Mouse (Mus musculus) cerebral cortex, adult 2 months (tissue): ENCODE measurements around the gene Hprt.

Experiments
- whole genome bisulfite sequencing: fragments of 180-500 bp; shearing (Covaris S2); methylation state at CpG from one replicate; pipeline ENCODE4 v1.1.7; 2018; 5-methylcytosine and 5-hydroxymethylcytosine counted together

Hprt gene

DNA sequence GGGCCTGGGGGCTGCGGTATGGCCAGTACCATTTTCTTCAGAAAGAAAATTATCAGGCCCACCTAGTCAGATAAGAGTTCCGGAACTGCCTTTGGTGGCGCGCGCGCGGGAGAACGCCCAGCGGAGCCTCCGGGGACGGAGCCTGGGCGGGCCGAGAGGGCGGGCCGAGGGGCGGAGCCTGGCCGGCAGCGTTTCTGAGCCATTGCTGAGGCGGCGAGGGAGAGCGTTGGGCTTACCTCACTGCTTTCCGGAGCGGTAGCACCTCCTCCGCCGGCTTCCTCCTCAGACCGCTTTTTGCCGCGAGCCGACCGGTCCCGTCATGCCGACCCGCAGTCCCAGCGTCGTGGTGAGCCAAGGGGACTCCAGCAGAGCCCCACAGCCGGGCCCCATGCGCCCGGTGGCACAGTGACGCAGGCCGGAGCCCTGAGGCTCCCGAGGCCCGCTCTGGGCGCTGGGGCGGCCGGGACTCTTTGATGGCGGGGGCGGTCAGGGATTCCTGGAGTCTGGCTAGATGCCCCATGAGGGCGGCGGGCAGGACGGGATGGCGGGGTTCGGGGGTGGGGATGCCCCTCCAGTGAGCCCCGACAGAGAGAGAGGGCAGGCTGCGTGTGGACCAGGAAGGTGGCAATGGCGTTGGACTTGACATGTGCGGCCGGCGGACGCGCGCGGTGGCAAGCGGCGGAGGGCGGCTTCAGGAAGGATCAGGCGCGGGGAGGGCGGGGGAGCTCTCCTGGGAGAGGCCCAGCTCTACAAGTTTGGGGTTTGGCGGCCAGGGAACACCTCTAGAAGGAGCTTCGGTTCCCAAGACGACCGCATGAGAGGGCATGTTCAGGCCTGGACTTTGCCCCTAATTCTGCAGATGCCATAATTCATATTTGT lies at the start of gene Hprt:
TSS of gene Hprt (plus strand) at position 233 of the 879 bp plus-strand sequence.
- 5% methylated on average over 46 of the region's 72 CpGs for WGBS

DNA sequence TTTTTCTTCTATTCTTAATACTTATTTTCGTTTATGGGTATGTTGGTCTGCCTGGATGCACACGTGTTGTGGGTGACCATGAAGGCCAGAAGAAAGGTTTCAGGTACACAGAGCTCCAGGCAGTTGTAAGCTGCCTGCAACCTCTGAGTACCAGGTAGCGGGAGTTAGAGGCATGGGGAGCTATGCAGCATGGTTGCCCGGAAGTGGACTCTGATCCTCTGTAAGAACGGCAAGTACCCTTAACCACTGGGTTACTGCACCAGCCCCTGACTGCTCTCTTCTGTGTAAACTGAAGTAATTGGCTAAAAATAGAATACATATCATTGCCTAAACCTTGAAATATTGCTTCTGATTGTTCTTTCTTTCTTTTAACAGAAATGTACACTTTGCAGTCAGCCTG lies 42.4 kb upstream of the Hprt start:
- 88% methylated on average over 5 of the region's 5 CpGs for WGBS

DNA sequence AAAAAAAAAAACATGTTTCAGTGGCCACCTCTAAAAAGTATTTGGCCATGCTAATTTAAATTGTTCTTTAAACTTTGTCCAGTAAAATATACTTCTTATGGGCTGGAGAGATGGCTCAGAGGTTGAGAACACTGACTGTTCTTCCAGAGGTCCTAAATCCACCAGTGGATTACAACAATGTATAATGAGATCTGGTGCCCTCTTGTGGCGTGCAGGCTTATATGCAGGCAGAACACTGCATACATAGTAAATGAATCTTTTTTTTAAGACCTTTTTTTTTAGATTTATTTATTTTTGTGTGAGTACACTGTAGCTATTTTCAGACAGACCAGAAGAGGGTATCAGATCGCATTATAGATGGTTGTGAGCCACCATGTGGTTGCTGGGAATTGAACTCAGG lies 38.2 kb upstream of the Hprt start:
- WGBS = 40% methylated on average over 2 of the region's 2 CpGs

DNA sequence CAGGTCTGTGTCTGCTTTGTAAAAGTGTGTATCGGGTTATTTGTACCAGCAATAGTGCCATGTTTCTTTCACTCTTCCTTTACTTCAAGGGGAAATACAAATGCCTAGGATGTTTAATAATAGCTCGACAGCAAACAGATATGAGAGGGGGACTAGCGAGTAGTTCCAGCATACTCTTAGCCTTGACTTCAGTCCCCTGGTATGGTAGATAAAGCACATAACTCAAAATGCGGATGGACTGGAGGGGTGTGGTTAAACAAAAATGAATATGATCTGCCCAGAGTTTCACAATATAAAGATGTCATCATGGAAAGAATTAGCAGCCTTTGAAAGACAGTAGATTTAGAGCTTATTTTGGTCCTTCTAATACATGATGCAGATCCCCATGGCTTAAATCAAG lies 31.0 kb upstream of the Hprt start:
- 91% methylated on average over 4 of the region's 4 CpGs for WGBS

DNA sequence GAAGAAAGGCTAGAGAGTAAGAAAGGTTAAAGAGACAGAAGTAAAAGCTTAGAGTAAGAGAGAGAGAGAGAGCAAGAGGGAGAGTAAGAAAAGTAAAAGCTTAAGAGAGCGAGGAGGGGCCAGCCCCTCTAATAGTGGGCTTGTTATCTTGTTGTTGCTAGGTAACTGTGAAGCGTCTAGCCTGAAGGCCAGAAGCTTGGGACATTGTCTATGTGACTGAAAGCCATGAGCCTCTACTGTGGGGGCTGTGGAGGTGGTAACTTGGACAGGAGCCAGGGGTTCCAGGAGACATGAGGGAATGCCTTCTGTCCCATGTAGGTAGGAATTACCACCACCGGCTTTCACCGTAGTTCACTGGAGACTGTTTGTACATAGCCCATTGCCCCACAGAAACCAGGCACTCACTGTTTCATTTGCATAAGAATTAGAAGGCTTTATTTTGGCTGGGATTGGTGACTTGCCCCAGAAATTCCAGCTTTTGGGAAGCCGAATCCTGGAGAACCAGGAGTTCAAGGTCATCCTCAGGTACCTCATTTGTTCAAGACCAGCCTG lies 26.3 kb upstream of the Hprt start:
- 56% methylated on average over 5 of the region's 5 CpGs for WGBS

DNA sequence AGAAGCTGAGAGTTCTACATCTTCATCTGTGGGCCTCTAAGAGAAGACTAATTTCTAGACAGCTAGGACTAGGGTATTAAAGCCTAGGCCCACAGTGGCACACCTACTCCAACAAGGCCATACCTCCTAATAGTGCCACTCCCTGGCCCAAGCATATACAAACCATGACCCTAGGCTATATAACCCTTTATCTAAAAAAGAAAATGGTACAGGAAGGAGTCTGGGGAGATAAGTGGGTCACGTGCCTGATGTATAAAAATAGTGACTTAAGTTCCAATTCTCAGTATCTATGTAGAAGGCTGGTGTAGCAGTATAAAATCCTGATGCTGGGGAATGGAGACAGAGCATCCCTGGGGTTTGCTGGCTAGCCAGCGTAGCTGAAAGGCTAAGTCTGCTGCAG lies 22.8 kb upstream of the Hprt start:
- WGBS = 87% methylated on average over 2 of the region's 2 CpGs

DNA sequence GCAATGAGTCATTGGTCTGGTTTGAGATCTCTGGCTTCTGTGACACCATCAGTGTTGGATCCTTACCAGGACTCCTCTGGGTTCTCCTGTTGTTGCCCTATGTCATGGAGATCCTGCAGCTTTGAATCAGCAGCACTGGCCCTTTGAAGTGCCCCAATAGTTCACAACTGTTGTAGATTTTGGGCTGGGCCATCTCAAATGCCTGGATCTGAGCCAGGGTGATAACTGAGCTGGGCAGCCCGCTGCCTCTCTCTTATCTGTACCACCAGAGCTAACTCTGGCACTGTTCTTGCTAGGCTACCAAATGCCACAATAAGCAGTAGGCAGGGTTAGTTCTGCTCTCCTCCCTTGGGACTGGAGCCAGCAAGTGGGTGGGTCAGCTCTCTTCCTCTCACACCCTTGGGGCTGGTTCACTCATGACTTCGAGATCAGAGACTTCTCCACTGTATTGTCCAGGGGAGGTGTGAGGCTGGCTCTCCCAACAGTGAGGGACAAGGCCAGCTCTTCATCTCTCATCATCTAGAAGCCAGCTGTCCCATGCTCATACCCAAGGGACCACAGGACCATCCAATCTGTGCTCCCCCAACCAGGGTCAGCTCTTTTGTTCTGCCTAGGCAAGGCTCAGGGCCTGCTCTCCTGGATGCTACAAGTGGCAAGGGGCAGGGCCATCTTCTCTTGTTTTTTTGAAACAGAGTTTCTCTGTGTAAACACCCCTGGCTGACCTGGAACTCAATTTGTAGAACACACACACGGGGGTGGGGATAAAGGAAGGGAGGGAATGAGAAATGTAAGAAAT lies 16.5 kb upstream of the Hprt start:
- 53% methylated on average over 3 of the region's 3 CpGs for WGBS

DNA sequence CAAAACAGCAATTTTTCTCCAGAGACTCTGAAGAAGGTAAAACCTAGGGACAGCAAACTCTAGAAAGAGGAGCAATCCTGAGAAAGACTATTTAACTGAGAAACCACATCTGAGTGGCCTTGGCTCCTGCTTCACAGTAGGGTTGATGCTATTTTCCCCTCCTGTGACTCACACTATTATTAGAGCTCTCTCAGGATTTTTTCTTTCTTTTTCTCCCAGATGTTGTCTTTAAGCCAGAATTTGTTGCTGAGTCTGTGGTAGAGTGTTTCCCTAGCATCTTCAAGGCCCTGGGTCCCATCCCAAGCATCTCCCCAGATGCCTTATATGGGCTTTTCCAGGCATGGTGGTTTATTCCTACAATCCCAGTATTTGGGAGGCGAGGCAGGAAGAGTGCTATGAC lies 15.8 kb upstream of the Hprt start:
- 95% methylated on average over 1 of the region's 1 CpGs for WGBS

DNA sequence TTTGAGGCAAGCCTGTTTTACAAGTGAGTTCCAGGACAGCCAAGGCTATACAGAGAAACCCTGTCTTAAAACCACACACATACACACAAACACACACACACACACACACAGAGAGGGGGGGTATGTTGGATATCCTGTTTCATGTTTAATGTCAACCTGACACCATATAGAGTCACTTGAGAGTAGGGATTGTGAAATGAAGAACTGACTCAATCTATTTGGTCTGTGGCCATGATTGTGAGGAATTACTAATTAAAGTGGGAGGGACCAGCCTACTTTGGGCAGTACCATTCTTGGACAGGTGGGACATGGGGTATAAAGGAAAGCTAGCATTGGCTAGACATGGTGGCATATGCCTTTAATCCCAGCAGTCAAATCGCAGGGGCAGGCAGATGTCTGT lies 15.3 kb upstream of the Hprt start:
- WGBS = 89% methylated on average over 1 of the region's 1 CpGs

DNA sequence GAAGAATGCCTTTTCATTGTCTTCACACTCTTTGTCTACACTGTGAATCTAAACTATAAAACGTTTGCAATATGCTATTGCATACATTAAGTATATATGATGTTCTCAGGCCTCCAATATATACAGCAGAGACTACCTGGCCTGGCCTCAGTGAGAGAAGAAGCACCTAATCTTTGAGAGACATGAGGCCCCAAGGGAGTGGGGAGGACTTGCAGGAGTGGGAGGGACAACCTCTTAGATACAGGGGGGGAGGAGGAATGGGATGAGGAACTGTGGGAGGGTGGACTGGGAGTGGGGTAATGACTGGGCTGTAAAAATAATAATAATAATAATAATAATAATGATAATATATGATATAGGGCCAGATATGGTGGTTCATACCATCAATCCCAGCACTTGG lies 9.4 kb upstream of the Hprt start:
- WGBS = 54% methylated on average over 1 of the region's 1 CpGs

DNA sequence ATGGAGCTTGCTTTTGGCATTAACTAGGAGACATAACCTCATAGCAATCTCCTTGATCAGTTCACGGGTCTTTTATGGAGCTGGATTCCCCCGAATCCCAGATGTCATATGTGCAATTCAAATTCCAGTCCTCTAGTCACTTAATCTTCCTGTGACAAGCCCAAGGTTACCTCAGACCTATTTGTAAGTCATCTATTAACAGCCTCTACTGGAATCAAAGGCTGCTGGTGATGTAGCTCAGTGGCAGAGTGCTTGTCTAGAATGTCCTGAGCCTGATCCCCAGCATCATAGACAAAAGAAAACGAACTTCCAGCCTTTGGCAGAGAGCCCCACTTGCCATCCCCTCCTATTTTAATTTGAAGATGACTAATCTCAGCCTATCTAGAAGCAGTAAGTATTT lies 6.6 kb upstream of the Hprt start:
- 82% methylated on average over 3 of the region's 3 CpGs for WGBS

DNA sequence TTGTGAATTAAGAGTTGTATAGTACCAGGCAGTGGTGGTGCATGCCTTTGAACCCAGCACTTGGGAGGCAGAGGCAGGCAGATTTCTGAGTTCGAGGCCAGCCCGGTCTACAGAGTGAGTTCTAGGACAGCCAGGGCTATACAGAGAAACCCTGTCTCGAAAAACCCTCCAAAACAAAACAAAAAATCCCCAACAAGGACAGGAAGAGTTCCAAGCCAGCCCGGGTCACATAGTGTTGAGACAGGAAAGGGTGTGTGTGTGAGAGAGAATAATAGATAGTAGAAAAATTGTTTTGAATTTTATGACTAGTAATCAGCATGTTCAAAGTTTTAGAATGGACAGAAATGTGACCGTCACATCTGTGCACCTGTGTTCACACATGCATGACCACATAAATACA lies 6.8 kb downstream of the Hprt start:
- 78% methylated on average over 5 of the region's 5 CpGs for WGBS

DNA sequence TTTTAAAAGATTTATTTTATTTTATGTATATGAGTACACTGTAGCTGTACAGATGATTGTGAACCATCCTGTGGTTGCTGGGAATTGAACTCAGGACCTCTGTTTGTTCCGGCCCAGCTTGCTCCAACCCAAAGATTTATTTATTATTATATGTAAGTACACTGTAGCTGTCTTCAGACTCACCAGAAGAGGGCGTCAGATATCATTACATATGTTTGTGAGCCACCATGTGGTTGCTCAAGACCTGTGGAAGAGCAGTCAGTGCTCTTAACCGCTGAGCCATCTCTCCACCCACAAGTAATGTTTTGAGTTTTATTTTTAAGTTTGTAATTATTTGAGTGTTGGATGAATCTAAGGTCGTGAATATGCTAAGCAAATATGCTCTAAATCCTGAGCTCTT lies 16.9 kb downstream of the Hprt start:
- WGBS = 46% methylated on average over 4 of the region's 4 CpGs

DNA sequence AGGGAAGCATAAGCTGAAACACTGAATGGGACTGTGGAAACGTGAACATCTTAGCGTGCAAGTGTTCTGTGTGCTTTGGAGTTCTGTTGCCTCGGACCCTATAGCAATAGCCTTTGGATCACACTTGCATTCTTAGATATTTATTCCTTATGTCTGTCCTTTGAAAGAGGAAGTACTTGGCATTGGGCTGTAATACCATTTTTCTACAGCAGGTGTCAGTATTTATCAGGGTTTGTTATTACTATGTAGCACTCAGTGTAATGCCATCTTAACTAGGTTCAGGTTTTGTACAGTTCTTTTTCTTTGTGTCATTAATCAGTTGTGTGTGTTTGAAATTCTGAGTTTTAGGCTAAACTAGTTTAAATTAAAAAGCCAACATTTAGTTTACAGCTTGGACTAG lies 18.1 kb downstream of the Hprt start:
- 55% methylated on average over 3 of the region's 3 CpGs for WGBS

DNA sequence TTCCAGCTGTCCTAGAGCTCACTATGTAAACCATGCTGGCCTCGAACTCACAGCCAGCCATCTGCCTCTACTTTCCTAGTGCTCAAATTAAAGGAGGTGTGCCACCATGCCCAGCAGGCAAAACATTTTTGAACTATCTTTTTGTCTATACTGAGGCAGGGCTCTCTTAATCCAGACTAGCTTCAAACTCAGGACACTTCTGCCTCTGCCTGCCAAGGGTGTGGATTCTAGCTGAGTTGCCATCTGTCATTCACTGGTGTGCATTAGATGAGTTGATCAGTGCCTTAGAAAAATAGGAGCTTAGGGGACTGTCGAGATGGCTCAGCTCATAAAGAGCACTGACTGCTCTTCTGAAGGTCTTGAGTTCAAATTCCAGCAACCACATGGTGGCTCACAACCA lies 35.1 kb downstream of the Hprt start:
- 77% methylated on average over 2 of the region's 2 CpGs for WGBS

DNA sequence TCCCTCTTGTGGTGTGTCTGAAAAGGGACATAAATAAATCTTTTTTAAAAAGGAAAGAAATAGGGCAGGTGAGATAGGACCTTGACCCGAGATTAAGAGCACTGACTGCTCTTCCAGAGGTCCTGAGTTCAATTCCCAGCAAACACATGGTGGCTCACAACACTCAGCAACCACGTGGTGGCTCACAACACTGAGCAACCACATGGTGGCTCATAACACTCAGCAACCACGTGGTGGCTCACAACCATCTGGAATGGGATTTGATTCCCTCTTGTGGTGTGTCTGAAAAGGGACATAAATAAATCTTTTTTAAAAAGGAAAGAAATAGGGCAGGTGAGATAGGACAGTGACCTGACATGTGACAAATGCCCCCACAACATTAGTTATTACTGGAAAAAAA lies 36.3 kb downstream of the Hprt start:
- 20% methylated on average over 3 of the region's 3 CpGs for WGBS

DNA sequence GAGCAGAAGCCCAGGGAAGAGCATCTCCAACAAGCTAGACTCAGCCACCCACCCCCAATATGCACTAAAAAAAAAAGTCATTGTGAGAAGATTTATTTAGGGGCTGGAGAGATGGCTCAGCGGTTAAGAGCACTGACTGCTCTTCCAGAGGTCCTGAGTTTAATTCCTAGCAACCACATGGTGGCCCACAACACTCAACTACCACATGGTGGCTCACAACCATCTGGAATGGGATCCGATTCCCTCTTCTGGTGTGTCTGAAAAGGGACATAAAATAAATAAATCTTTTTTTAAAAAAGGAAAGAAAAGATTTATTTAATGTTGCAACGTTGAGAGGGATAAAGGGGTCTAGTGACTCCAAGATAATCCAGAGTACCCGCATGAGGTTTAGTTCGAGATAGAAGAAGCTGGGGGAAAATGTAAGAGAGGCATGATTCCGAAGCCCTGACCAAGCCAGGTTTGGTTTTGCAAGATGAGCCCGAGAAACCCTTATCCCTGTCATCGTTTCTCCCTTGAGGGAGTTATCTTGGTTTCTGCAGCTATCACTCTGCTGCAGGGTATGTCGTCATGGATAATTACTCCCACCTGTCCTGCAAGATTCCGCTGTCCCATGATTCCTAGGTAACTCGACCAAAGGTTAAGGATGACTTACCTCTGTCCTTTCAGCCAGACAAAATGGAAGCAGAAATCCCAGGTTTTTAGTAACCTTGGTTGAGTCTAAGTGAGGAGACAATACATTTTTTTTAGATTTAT lies 37.7 kb downstream of the Hprt start:
- 61% methylated on average over 11 of the region's 11 CpGs for WGBS

DNA sequence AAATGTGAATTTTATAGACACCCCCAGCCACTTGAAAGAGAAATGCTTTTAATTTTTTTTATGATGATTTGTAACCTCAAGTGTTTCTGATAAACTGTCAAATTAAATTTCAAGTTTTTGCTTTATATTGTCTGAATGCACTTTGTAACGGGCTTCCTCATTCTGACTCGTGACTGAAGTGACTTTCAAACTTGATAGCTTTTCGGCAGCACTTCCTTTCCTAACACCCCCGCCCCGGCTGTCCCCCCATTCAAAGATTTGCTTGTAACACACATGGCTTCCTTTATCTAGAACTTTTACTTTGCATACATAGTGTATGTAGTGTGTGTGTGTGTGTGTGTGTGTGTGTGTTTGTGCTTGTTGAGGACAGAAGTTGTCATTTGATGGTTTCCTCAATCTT lies 41.6 kb downstream of the Hprt start:
- WGBS = 70% methylated on average over 5 of the region's 5 CpGs

DNA sequence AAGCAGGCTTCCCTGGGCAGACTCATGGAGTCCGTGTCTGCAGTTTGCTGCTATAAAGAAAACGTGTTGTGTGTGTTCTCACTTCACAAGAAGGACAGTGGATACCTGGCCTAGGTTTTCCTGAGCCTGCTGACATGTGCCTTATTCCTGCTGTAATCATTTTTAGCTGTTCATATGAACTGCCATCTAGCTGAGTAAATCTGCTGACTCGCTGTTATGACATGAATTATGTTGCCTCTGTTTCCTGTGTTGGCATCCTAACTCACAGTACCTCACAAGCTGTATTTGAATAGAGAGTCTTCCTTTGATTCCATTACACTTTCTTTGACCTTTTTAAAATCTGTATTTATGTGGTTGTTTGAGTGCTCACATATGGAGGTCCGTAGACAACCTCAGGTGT lies 50.3 kb downstream of the Hprt start:
- 94% methylated on average over 4 of the region's 4 CpGs for WGBS

DNA sequence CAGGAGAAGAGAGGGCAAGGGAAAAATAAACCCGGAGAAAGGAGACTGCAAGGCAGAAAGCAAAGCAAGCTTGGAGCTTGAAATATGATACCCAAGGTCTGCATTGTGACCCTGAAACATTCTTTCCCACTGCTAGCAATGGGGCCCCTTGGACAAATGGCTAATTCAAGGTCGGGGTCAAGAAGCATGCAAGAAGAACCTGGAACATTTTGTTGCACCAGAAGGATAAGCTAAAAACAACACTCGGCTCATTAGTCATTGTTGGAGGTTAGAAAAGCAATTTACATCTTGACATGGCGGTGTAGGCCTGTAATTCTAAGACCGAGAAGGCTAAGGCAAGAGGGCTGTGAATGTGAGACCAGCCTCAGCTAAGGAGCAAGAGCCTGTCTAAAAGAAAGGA lies 51.7 kb downstream of the Hprt start:
- 73% methylated on average over 5 of the region's 5 CpGs for WGBS

DNA sequence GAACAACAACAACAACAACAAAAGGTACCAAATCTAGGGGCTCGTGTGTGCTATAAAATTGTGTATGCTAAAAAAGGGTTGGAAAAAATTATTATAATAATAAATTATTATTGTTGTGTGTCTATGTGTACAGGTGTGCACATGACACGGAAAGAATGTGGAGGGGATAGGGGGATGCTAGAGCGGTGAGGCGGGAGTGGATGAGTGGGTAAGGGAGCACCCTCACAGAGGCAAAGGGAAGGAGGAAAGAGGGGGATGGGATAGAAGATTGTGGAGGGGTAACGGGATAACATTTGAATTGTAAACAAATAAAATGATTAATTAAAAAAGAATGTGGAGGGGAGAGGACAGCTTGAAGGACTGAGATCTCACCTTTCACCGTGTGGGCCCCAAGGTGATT lies 52.2 kb downstream of the Hprt start:
- 92% methylated on average over 6 of the region's 6 CpGs for WGBS

DNA sequence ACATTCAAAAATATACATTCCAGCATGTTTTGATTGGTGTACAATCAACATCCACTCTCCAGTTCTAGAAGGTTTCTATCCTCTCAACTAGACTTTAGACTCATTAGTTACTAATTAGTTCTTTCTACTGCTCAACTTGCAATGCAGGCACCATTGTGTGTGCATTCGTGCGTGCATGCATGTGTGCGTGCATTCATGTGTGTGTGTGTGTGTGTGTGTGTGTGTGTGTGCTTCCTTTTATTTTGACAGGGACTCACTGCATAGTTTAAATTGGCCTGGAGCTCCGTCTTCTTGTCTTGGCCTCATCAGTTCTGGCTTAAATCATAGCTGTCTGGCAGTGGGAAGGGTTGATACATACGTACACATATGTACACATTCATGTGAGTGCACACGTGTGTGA lies 53.1 kb downstream of the Hprt start:
- 89% methylated on average over 6 of the region's 6 CpGs for WGBS
